Mouse (Mus musculus) hindbrain, embryonic 13.5 days (tissue): ENCODE data around the gene Cald1. TPM values are rescaled to one million over a fixed set of nuclear protein-coding genes. Genes with fewer than 3 reads are reported as not detected.

Source experiments
- ATAC-seq: fragments of 200-750 bp; cut with Nextera tagmentation; 2 replicates; pipeline ENCODE4 v1.8.0; 2017; ENCODE audit warnings: moderate TSS enrichment; ENCODE audit not compliant: low FRiP score
- H3K27ac ChIP-seq: fragments of 300-500 bp; sonication (generic); 2 replicates; pipeline ENCODE4 v1.5.1; 2015; ENCODE audit warnings: inconsistent platforms, mild to moderate bottlenecking, moderate library complexity
- H3K27me3 ChIP-seq: fragments of 300-500 bp; sonication (generic); 2 replicates; pipeline ENCODE4 v1.6.1; 2015; ENCODE audit warnings: mild to moderate bottlenecking, inconsistent platforms
- H3K36me3 ChIP-seq: fragments of 300-500 bp; sonication (generic); 2 replicates; pipeline ENCODE4 v1.6.1; 2015; ENCODE audit warnings: mild to moderate bottlenecking, inconsistent platforms
- H3K4me1 ChIP-seq: fragments of 300-500 bp; sonication (generic); replicated peaks from 2 replicates; pipeline ENCODE4 v1.6.1; 2015; ENCODE audit warnings: inconsistent platforms
- H3K4me2 ChIP-seq: fragments of 300-500 bp; sonication (generic); 2 replicates; pipeline ENCODE4 v1.6.1; 2015; ENCODE audit warnings: inconsistent platforms, mild to moderate bottlenecking, moderate library complexity
- H3K4me3 ChIP-seq: fragments of 300-500 bp; sonication (generic); 2 replicates; pipeline ENCODE4 v1.5.1; 2015; ENCODE audit warnings: mild to moderate bottlenecking, inconsistent platforms
- H3K9ac ChIP-seq: fragments of 300-500 bp; sonication (generic); 2 replicates; pipeline ENCODE4 v1.6.1; 2015; ENCODE audit warnings: mild to moderate bottlenecking, inconsistent platforms
- H3K9me3 ChIP-seq: fragments of 300-500 bp; sonication (generic); 2 replicates; pipeline ENCODE4 v1.6.1; 2016; ENCODE audit warnings: inconsistent platforms
- WGBS: fragments of 180-500 bp; shearing (Covaris S2); methylation state at CpG from one replicate; pipeline ENCODE4 v1.1.7; 2015; 5-methylcytosine and 5-hydroxymethylcytosine counted together
- polyA plus RNA-seq: library from polyadenylated mRNA; unstranded; fragments of >200 nt; fragmentation: Nextera tagmentation; extraction: Ambion mirVana; gene quantifications from 2 replicates; pipeline ENCODE4 v1.2.1, GENCODE M21; 2015

The Cald1 gene
- polyA plus RNA-seq, 1 experiment from 2014 or later: 80.0 TPM

DNA sequence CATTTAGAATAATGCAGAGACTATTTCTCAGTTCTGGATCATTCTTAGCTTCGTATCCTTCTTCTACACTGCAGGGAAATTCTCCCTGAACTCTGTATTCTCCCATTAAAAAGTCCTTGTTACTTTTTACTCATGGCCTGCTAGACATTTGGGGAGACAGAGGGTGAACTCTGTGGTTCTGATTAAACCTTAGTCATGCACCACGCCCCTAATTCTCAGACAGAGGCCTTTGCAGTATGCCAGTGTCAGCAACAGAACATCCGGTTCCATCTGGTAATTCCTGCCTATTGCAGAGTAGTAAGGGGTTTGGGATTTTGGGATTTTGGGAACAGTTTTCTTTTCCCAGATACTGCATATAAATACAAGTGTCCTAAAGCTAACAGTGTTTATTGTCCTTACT, 198.6 kb downstream of the Cald1 start:
- ATAC-seq: no peak
- no peaks in the 10 kb centered on the region for H3K27me3 ChIP-seq
- H3K36me3 ChIP-seq: no peaks in the 10 kb centered on the region
- H3K4me2 ChIP-seq: no peak overlapping the region
- H3K9ac ChIP-seq: no peak overlapping the region
- WGBS: 85% methylated on average over 3 of the region's 3 CpGs
- no peak overlapping the region for H3K4me3 ChIP-seq
- H3K27ac ChIP-seq: no peak overlapping the region
- H3K9me3 ChIP-seq: no peaks in the 10 kb centered on the region
- H3K4me1 ChIP-seq: no peaks in the 10 kb centered on the region

DNA sequence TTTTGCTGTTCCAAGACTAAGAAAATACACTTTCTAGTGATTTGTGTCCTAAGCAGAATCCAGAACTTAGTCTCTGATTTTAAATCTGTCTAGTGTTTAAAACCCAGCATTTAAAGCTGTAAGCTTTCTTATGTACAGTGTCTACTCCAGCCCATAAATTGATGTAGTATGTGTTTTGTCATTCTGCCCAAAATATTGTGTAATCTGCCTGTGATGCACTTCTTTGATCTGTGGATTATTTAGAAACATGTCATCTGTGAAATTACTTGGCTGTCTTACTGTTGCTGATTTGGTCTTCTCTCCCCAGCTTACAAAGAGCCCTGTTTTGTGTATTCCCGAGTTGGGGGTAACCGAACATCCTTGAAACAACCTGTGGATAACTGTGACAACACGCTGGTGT, 199.6 kb downstream of the Cald1 start:
- H3K36me3 ChIP-seq: no peaks in the 10 kb centered on the region
- no peaks in the 10 kb centered on the region for H3K9me3 ChIP-seq
- H3K4me3 ChIP-seq: no peak overlapping the region
- WGBS: 95% methylated on average over 3 of the region's 3 CpGs
- ATAC-seq: no peak
- H3K9ac ChIP-seq: no peak overlapping the region
- H3K27me3 ChIP-seq: no peaks in the 10 kb centered on the region
- H3K4me2 ChIP-seq: no peak overlapping the region
- H3K27ac ChIP-seq: no peak overlapping the region
- no peaks in the 10 kb centered on the region for H3K4me1 ChIP-seq

DNA sequence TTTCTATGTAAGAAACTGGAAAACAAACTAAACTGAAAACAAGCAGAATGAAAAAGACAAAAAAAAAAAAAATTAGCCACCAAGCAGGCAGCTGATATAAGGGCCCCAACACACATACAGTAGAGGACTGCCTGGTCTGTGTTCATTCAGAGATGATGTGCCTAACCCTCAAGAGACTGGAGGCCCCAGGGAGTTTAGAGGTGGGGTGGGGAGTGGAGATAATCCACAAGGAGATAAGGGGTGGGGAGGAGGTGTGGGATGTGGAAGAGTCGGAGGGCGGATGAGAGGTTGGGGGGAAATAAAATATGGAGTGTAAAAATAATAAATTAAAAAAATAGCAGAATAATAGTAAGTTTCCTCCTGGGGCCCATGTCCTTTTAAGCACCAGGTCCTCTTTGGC, 207.3 kb downstream of the Cald1 start:
- H3K4me1 ChIP-seq: no peaks in the 10 kb centered on the region
- H3K36me3 ChIP-seq: no peaks in the 10 kb centered on the region
- H3K4me2 ChIP-seq: no peak overlapping the region
- no peak overlapping the region for H3K9ac ChIP-seq
- no peaks in the 10 kb centered on the region for H3K9me3 ChIP-seq
- no peak for ATAC-seq
- H3K27ac ChIP-seq: no peak overlapping the region
- no peaks in the 10 kb centered on the region for H3K27me3 ChIP-seq
- WGBS: 97% methylated on average over 2 of the region's 2 CpGs
- no peak overlapping the region for H3K4me3 ChIP-seq

DNA sequence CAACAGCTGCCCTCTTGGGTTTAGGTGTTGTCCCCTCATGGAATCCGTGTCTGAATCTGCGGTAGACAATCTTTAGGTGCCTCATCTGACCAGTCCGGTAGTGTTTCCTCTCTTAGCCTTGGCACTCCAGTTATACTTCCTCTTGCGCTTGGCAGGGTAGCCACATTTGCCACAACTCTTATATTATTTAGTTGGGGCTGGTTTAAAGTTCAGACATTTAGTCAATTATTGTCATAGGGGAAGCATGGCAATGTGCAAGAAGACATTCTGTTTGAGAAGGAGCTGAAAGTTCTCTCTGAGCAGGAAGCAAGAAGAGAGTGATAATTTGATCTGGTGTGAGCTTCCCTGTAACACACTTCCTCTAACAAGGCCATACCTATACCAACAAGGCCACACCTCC, 212.4 kb downstream of the Cald1 start:
- WGBS: 94% methylated on average over 4 of the region's 4 CpGs
- H3K9me3 ChIP-seq: no peaks in the 10 kb centered on the region
- H3K4me2 ChIP-seq: no peak overlapping the region
- H3K36me3 ChIP-seq: no peaks in the 10 kb centered on the region
- H3K4me1 ChIP-seq: no peaks in the 10 kb centered on the region
- no peak overlapping the region for H3K27ac ChIP-seq
- no peak for ATAC-seq
- H3K9ac ChIP-seq: no peak overlapping the region
- H3K4me3 ChIP-seq: no peak overlapping the region
- H3K27me3 ChIP-seq: no peaks in the 10 kb centered on the region

DNA sequence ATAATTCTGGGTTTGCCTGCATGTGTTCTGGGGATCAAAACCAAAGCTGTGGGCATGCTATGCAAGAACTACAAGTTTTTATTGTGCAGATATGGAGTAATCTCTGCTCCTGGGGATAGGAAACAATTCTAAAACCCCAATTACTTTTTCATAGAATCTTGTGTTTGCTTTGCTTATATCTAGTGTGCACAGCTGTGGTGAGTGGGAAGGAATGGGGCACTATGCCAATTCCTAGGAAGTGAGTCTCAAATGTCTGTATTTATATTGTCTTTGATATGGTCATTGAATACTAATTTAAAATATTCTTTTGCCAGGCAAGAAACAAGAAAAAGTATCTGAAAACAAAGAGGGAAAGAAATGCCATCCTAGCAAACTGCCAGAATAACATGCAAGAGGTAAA, 226.1 kb downstream of the Cald1 start:
- H3K9ac ChIP-seq: no peak overlapping the region
- H3K9me3 ChIP-seq: no peaks in the 10 kb centered on the region
- no peak for ATAC-seq
- H3K27me3 ChIP-seq: no peaks in the 10 kb centered on the region
- no peak overlapping the region for H3K27ac ChIP-seq
- no peaks in the 10 kb centered on the region for H3K4me1 ChIP-seq
- no peak overlapping the region for H3K4me3 ChIP-seq
- H3K4me2 ChIP-seq: no peak overlapping the region
- no peaks in the 10 kb centered on the region for H3K36me3 ChIP-seq

Other genes with a start within 250 kb of the Cald1 start
- 7.7 and 9.7 TPM in 2 replicates for gene Akr1b8, start 244.4 kb upstream of the Cald1 start, polyA plus RNA-seq
- gene Akr1b10, start 214.3 kb upstream of the Cald1 start, polyA plus RNA-seq: 10.4 and 12.1 TPM in 2 replicates
- not detected in 2 replicates for gene Akr1b7, start 186.2 kb upstream of the Cald1 start, polyA plus RNA-seq
- gene Bpgm, start 122.3 kb upstream of the Cald1 start, polyA plus RNA-seq: 88.0 and 90.9 TPM in 2 replicates
- gene Agbl3, start 181.9 kb downstream of the Cald1 start, polyA plus RNA-seq: 9.2 and 10.3 TPM in 2 replicates